Mouse (Mus musculus): ENCODE data around the gene Fam89b.

DNA sequence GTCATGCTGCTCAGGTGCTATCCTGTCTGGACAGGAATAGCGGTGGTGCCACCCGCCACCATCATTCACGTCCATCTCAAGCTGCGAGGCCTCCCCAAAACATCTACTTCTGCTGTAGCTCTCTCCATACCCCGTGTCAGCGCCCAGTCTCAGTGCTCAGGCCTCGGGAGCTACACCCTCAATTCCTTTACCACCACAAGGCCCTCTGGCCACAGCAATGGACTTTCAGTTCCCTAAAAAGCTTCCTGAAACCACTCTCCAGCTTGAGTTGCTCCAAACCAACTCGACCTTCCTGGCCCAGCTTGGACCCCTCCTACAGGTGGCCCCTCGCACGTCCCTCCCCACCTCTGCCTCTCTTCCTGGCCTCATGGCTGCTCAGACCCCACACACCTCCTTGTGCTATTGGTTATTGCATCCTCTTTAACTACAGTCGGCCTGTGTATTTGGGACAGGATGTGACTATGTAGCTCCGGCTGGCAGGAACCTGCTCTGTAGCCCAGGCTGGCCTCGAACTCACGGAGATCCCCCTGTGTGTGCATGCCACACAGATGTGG is 17.5 kb downstream of the Fam89b start:
- no peak for TF ChIP-seq MAFK (IDR thresholded peaks at IDR 0.05; ENCODE audit: insufficient read depth, low read depth, low read length)
- TF ChIP-seq ZC3H11A (IDR thresholded peaks at IDR 0.05; ENCODE audit: borderline replicate concordance, low read depth, low read length), result no peak
- TF ChIP-seq CHD2 (IDR thresholded peaks at IDR 0.05; ENCODE audit: low read depth, low read length), result no peak
- no peak for TF ChIP-seq HCFC1 (IDR thresholded peaks at IDR 0.05; ENCODE audit: borderline replicate concordance, insufficient read depth, low read length)

Data from ES-E14 (cell line).